Mouse (Mus musculus): ENCODE measurements around the gene Ngly1.

Ngly1 gene

GRCm38 (mm10) chr14:16316715-16317114, 67.6 kb downstream of the Ngly1 start:
- in situ Hi-C loops (cut with MboI; ENCODE audit: unreplicated experiment in 2 of 2): no loop called here

- in situ Hi-C loops (cut with MboI; ENCODE audit: unreplicated experiment in 2 of 2): no loop called here
Observed at GRCm38 (mm10) chr14:16319818-16320217, 70.7 kb downstream of the Ngly1 start.

- in situ Hi-C loops (cut with MboI; ENCODE audit: unreplicated experiment in 2 of 2): no loop called here
Observed at GRCm38 (mm10) chr14:16324394-16324793, 75.3 kb downstream of the Ngly1 start.

GRCm38 (mm10) chr14:16325208-16325607, 76.1 kb downstream of the Ngly1 start:
- in situ Hi-C loops (cut with MboI; ENCODE audit: unreplicated experiment in 2 of 2): no loop called here

GRCm38 (mm10) chr14:16328531-16328930, 79.5 kb downstream of the Ngly1 start:
- in situ Hi-C loops (cut with MboI; ENCODE audit: unreplicated experiment in 2 of 2): no loop called here

- in situ Hi-C loops (cut with MboI; ENCODE audit: unreplicated experiment in 2 of 2): no loop called here
Observed at GRCm38 (mm10) chr14:16328959-16329480, 79.9 kb downstream of the Ngly1 start.

- in situ Hi-C loops (cut with MboI; ENCODE audit: unreplicated experiment in 2 of 2): no loop called here
Observed at GRCm38 (mm10) chr14:16329756-16330155, 80.7 kb downstream of the Ngly1 start.

GRCm38 (mm10) chr14:16334260-16334659, 85.2 kb downstream of the Ngly1 start:
- in situ Hi-C loops (cut with MboI; ENCODE audit: unreplicated experiment in 2 of 2): no loop called here

GRCm38 (mm10) chr14:16335835-16336417, 86.8 kb downstream of the Ngly1 start:
- in situ Hi-C loops (cut with MboI; ENCODE audit: unreplicated experiment in 2 of 2): no loop called here

- in situ Hi-C loops (cut with MboI; ENCODE audit: unreplicated experiment in 2 of 2): no loop called here
Observed at GRCm38 (mm10) chr14:16347505-16347904, 98.4 kb downstream of the Ngly1 start.

- in situ Hi-C loops (cut with MboI; ENCODE audit: unreplicated experiment in 2 of 2): no loop called here
Observed at GRCm38 (mm10) chr14:16359704-16360103, 110.6 kb downstream of the Ngly1 start.

Measured in v-Abl transformed pro-B cells (cell line).